Mouse (Mus musculus): ENCODE measurements around the gene Fat4. TPM values are rescaled to one million over a fixed set of nuclear protein-coding genes. Genes with fewer than 3 reads are reported as not detected.

Fat4 gene
- total RNA-seq, 2 experiments from 2014 or later = not detected

- no peak for ATAC-seq (replicated peaks; ENCODE audit: poor library complexity, severe bottlenecking)
Measured at GRCm38 (mm10) chr3:38900839-38901238, 14.1 kb downstream of the Fat4 start.

GRCm38 (mm10) chr3:38906832-38907231, 20.1 kb downstream of the Fat4 start:
- ATAC-seq (replicated peaks; ENCODE audit: poor library complexity, severe bottlenecking) = no peak

DNA sequence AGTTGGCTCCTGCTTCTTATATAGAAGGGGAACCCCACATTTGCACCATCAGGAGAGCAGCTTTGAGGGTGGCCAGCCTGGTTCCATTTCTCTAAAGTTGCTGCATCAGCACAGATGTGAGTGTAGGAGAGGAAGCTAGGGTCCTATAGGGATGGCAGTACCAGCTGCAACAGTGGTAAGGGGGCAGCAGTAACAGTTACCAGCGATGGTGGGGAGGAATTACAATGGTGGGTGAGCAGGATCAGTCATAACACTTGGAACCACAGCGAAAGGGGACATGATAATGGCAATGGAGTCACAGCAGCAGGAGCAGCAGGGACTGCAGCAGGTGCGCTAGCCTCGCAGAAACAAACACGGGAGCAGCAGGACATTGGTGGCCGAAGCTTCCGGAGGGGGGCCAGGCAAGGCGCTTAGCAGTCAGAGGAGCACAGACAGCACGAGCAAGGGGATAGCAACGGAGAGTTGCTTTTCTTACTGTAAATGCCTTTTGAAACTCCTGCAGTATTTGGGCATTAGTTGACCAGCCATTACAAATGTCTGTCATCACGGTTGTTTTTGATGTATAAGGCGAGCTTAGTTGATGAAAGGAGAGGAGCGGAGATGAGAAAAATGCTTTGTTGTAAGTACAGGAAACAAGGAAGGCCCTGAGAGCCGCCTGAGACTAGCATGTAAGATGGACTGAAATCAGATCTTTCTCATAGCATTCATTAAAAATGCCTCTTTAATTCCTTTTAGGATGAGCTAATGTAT, 21.1 kb downstream of the Fat4 start:
- no peak for ATAC-seq (replicated peaks; ENCODE audit: poor library complexity, severe bottlenecking)

GRCm38 (mm10) chr3:38908426-38909111, 21.8 kb downstream of the Fat4 start:
- ATAC-seq (replicated peaks; ENCODE audit: poor library complexity, severe bottlenecking) = no peak

- no peak for ATAC-seq (replicated peaks; ENCODE audit: poor library complexity, severe bottlenecking)
Measured at GRCm38 (mm10) chr3:38912768-38913487, 26.2 kb downstream of the Fat4 start.

- ATAC-seq (replicated peaks; ENCODE audit: poor library complexity, severe bottlenecking) = no peak
Measured at GRCm38 (mm10) chr3:38913488-38914105, 26.9 kb downstream of the Fat4 start.

DNA sequence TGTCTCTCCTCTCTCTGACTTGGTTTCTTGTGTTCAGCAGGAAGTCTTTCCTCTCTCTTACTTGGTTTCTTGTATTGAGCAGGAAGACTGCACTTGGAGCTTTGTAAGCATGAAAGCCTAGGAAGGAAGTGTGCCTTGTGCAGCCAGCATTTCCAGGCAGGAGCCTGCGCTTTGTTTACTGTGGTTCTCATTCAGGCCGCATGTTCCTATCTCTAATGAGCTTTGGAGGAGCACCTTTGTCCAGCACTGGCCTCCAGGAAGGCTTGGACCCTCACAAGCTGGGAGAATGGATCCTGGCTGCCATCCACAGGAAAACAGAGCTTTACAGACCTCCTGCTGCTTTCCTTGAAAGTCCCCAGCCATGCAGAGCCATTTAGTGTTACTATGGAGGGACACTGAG, 32.2 kb downstream of the Fat4 start:
- ATAC-seq (replicated peaks; ENCODE audit: poor library complexity, severe bottlenecking) = no peak

DNA sequence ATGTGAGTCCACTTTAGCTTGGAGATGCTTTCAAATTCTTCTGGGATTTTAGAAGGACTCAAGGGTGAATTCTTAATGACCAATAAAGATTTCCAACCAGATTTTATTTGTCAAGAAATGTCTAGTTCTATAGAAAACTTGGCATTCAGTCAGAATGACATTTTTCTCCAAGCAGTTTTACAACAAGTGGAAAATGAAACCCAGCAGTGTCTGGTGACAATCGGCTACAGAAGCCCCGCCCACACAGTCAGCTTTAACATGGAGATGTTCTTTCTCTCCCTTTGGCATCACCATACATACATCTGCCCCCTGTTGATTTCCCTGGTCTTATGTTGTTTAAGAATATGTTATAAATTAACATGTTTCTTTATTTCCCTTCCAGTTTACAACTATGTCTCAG, 34.3 kb downstream of the Fat4 start:
- ATAC-seq (replicated peaks; ENCODE audit: poor library complexity, severe bottlenecking) = no peak

GRCm38 (mm10) chr3:38923251-38923686, 36.5 kb downstream of the Fat4 start:
- ATAC-seq (replicated peaks; ENCODE audit: poor library complexity, severe bottlenecking) = no peak

GRCm38 (mm10) chr3:38928076-38928686, 41.4 kb downstream of the Fat4 start:
- no peak for ATAC-seq (replicated peaks; ENCODE audit: poor library complexity, severe bottlenecking)

DNA sequence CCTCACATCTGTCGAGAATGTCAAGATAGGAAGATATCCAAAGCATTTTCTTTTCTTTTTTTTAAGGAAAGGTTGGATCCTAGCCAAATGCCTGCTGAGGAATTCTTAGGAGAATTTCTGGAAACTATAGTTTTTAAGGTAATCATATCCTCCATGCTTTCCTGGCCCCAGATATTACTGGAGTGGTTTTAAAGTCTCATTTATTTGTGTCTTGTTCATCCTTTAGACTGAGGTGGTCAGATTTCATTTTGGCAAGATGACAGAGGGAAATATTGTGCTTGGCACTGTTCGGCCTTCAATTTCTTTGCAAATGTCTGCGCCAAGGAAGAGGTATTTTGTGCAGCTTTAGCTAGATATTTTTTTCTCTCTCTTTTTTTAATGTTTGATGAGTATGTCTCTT, 42.0 kb downstream of the Fat4 start:
- ATAC-seq (replicated peaks; ENCODE audit: poor library complexity, severe bottlenecking) = no peak

DNA sequence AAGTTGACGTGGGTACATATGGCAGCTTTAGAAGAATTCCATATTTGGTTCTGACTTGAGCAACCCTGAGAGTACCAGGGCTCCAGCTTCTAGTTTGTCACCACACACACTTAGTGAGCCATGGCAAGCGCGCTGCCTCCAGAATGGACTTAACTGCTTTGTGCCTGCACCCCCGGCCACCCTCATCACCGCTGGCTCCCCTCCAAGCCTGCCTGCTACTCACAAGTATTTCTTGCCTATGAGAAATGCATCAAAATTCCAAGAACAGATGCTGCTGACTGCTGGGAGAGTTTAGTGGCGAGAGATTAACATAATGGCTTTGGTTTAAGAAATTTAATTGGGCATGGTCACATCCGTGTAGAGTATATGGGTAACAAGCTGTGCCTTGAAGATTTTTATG, 48.0 kb downstream of the Fat4 start:
- ATAC-seq (replicated peaks; ENCODE audit: poor library complexity, severe bottlenecking) = no peak

DNA sequence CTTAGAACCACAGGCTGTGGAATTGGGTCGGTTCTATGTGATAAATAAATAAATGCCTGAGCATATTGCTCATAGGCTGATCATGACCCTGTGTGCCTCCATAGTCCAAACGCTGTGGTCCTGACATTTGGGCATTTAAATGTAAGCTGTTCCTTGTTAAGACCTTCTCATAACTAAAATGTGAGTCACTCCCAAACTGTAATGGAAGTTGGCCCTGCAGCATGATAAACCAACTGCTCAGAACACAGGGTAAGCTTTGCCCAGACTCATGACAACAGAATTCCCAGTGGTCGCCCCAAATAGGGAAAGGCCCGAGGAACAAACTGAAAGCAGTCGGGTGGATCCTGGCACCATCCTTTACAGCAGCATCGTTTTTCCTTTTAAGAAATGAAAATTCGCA, 49.7 kb downstream of the Fat4 start:
- ATAC-seq (replicated peaks; ENCODE audit: poor library complexity, severe bottlenecking) = no peak

DNA sequence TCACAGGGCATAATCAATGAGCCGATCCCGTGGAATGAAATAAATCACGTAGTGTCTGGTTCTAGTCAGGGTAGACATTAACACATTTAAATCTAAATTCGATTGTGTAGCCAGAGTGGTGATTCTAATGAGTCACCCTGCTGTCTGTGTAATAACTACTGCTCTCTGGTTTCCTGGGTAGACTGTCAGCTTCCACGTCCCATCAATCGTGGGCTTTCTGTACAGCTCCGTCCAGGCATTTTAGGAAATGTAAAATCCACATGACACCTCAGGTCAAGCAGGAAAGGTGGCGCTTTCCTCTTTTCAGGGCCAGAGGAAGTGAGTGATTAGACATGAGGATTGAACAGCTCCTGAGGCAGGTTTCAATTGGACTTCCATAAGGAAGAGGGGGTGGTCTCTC, 50.4 kb downstream of the Fat4 start:
- no peak for ATAC-seq (replicated peaks; ENCODE audit: poor library complexity, severe bottlenecking)

DNA sequence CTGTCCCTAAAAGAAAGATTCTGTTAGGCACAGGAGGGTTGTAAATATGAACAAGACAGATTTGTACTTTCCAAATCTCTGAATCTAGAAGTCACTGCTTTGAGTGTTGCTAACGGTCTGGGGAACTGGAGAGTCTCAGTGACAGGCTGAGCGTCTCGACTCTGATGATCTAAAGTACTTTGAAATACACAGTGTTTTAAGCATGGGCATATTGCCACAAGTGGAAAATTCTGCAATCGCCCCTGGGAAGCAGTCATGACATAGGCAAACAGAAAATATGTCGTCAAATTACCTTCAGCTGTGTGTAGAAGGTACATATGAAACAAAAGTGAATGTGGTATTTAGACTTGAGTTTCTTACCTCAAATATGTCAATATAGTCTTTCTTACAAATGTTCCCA, 51.4 kb downstream of the Fat4 start:
- no peak for ATAC-seq (replicated peaks; ENCODE audit: poor library complexity, severe bottlenecking)

GRCm38 (mm10) chr3:38939573-38939972, 52.8 kb downstream of the Fat4 start:
- no peak for ATAC-seq (replicated peaks; ENCODE audit: poor library complexity, severe bottlenecking)

DNA sequence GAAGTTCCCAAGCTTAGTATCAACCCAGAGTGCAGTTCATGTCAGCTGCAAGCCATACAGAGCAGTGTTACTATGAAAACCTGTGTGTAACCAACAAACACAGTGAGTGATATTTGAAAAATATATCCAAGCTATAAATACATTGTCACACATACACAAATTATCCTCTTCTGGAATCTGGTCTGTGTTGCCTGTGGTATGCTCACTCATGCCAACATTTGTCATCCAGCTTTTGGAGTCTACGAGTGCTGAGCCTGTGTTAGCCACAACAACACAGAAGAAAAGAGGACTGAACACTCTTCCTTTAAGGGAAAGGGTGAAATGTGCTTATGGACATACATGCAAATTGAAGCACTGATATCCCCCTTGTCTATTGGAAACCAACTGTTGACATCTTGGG, 53.6 kb downstream of the Fat4 start:
- ATAC-seq (replicated peaks; ENCODE audit: poor library complexity, severe bottlenecking) = no peak

DNA sequence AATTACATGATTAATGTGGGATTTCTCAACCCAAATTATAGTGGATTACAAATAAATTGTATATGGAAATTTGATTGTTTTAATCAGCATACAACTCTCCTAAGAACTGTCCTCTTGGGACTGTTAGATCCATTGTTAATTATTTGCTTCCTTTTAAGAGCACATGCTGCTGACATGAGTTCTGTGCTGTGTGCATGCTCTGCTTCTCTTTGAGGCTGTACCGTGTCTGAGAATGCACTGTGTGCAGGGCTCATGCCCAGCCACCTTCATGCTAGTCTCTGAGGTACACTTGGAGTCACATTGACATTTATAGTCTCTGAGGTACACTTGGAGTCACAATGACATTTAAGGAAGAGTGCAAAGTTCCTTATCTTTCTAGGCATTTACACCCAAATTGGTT, 58.4 kb downstream of the Fat4 start:
- no peak for ATAC-seq (replicated peaks; ENCODE audit: poor library complexity, severe bottlenecking)

DNA sequence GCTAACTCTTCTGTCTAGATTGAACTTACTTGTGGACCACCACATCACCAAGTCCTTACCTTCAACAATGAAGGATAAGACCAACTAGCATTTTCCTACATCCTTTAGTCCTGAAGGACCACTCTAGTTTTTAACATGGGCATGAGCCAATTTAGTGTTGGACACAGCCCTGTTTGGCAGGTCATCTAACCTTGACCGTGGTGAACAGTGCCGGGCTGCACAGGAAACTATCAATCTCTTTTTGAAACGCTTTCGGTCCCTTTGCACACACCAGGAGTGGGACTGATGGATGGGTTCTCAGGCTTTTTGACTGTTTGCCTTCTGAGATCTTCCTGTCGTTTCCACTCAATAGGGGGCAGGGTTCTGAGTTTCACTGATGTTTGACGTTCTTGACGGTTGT, 61.0 kb downstream of the Fat4 start:
- ATAC-seq (replicated peaks; ENCODE audit: poor library complexity, severe bottlenecking) = no peak

DNA sequence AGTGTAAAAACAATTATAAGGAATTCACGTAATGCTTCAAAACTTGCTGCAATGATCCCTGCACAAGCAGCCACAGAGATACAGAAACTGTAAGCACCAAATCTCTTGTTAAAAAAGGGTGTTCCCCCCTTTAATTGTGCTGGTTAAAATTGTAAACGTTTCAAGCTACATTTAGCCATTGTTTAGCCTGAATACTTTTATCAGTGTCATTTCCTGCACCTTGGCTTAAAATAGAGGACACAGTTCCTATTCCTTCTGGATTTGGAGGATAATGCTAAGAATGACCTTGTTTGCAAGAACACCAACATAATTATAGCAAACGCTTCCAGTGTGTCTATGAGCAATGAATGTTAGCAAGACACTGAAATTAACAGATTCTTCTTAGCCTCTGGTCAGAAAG, 65.9 kb downstream of the Fat4 start:
- no peak for ATAC-seq (replicated peaks; ENCODE audit: poor library complexity, severe bottlenecking)

- ATAC-seq (replicated peaks; ENCODE audit: poor library complexity, severe bottlenecking) = no peak
Measured at GRCm38 (mm10) chr3:38954196-38954595, 67.5 kb downstream of the Fat4 start.
